Mouse (Mus musculus) ES-E14 (cell line): ENCODE results near the gene Snrnp25. TPM values are rescaled to one million over a fixed set of nuclear protein-coding genes. Genes with fewer than 3 reads are reported as not detected.
"Not testable (repeated sequence)": the region's sequence is repeated elsewhere in the genome, so short reads cannot be mapped to it uniquely, and the experiment has no call there.

ENCODE experiments used
- DNase-seq: peaks from one replicate; pipeline ENCODE4 v3.0.0-alpha.2; 2013; ENCODE audit warnings: low read depth, low spot score
- H3K27ac ChIP-seq: 2 replicates; pipeline ENCODE4 v1.5.1; 2012; ENCODE audit warnings: low read depth, mild to moderate bottlenecking, low read length, moderate library complexity, mixed read lengths; ENCODE audit not compliant: poor library complexity, insufficient read depth, severe bottlenecking
- H3K36me3 ChIP-seq: 2 replicates; pipeline ENCODE4 v1.6.1; 2012; ENCODE audit warnings: mild to moderate bottlenecking, low read length, moderate library complexity, mixed read lengths; ENCODE audit not compliant: control insufficient read depth, poor library complexity, insufficient read depth, severe bottlenecking
- H3K4me1 ChIP-seq, 2 experiments: fragments of 150-350 bp in 1 of 2; sonication (generic) in 1 of 2; 2 replicates each; pipeline ENCODE4 v1.6.1; 2012; ENCODE audit warnings: low read length in 2 of 2, mild to moderate bottlenecking in 1 of 2, mixed read lengths in 1 of 2; ENCODE audit not compliant: control insufficient read depth in 2 of 2, insufficient read depth in 2 of 2, poor library complexity in 1 of 2
- H3K4me3 ChIP-seq, 2 experiments: fragments of 150-350 bp in 1 of 2; sonication (generic) in 1 of 2; 2 replicates each; pipeline ENCODE4 v1.5.1; 2012; ENCODE audit warnings: low read length in 2 of 2, low read depth in 1 of 2, mild to moderate bottlenecking in 1 of 2, mixed read lengths in 1 of 2; ENCODE audit not compliant: insufficient read depth in 1 of 2, poor library complexity in 1 of 2, severe bottlenecking in 1 of 2
- H3K9ac ChIP-seq: 2 replicates; pipeline ENCODE4 v1.6.1; 2012; ENCODE audit warnings: low read depth, mild to moderate bottlenecking, low read length, mixed read lengths; ENCODE audit not compliant: poor library complexity, insufficient read depth, severe bottlenecking
- H3K9me3 ChIP-seq: fragments of 150-350 bp; sonication (generic); 2 replicates; pipeline ENCODE4 v1.6.1; 2012; ENCODE audit warnings: low read depth, mild to moderate bottlenecking, low read length; ENCODE audit not compliant: control insufficient read depth, insufficient read depth
- CHD2 ChIP-seq: IDR thresholded peaks from 2 replicates; pipeline ENCODE4 v1.6.1; 2014; ENCODE audit warnings: mild to moderate bottlenecking, low read depth, low read length, inconsistent platforms
- HCFC1 ChIP-seq: IDR thresholded peaks from 2 replicates; pipeline ENCODE4 v1.6.1; 2012; ENCODE audit warnings: low read length, inconsistent platforms, borderline replicate concordance; ENCODE audit not compliant: insufficient read depth
- MAFK ChIP-seq: IDR thresholded peaks from 2 replicates; pipeline ENCODE4 v1.6.1; 2014; ENCODE audit warnings: mild to moderate bottlenecking, low read depth, low read length, inconsistent platforms; ENCODE audit not compliant: insufficient read depth
- ZC3H11A ChIP-seq: IDR thresholded peaks from 2 replicates; pipeline ENCODE4 v1.6.1; 2012; ENCODE audit warnings: low read depth, mild to moderate bottlenecking, inconsistent platforms, low read length, borderline replicate concordance
- ZNF384 ChIP-seq: IDR thresholded peaks from 2 replicates; pipeline ENCODE4 v1.6.1; 2012; ENCODE audit warnings: low read depth, low read length, inconsistent platforms
- in situ Hi-C, 2 experiments: fragments of 600-800 bp; cut with MboI; formaldehyde crosslinking; loops; one replicate each; pipeline ENCODE4 v1.15.1; 2025; ENCODE audit warnings: low sequenced_read_pairs in 2 of 2, inconsistent platforms in 1 of 2; ENCODE audit not compliant: unreplicated experiment in 2 of 2
- total RNA-seq: library from RNA; depleted of rRNA; stranded (reverse); fragments of 300-350 nt; gene quantifications from 2 replicates; pipeline ENCODE4 v1.2.3, GENCODE M21; 2012

Gene Snrnp25
- total RNA-seq, 1 experiment, result 79.5 TPM

GRCm38 (mm10) chr11:32200075-32200601 lies 5.1 kb upstream of the Snrnp25 start, which contains the start of gene Il9r:
Gene Il9r, minus strand, starts transcription at chr11:32200279.
- TF ChIP-seq ZNF384, result no peak
- no peak for TF ChIP-seq MAFK
- TF ChIP-seq HCFC1, result no peak
- no peak for TF ChIP-seq ZC3H11A
- TF ChIP-seq CHD2, result no peak
- Histone ChIP-seq H3K9me3 (no peaks in the 10 kb centered on the region), H3K9ac (no peak within 1 kb of the TSS), H3K36me3 (no peaks in the 10 kb centered on the region), H3K4me1 (peaks cover 0 to 6% of the 10 kb centered on the region in 2 experiments; a peak in 1 of 4 replicates), H3K4me3 (no peak within 1 kb of the TSS), H3K27ac (no peak within 1 kb of the TSS)
- in situ Hi-C loops, result no loop called here
- DNase-seq, result no peak

GRCm38 (mm10) chr11:32200992-32201391 lies 4.2 kb upstream of the Snrnp25 start:
- not testable (repeated sequence) for H3K9me3 ChIP-seq, DNase-seq

GRCm38 (mm10) chr11:32201922-32202685 lies 3.1 kb upstream of the Snrnp25 start:
- no peak overlapping the region for H3K9ac ChIP-seq
- in situ Hi-C loops, result no loop called here
- H3K4me3 ChIP-seq, result no peak overlapping the region
- no peaks in the 10 kb centered on the region for H3K36me3 ChIP-seq
- H3K27ac ChIP-seq, result no peak overlapping the region
- DNase-seq, result no peak
- no peaks in the 10 kb centered on the region for H3K9me3 ChIP-seq
- H3K4me1 ChIP-seq, result peaks cover 0 to 6% of the 10 kb centered on the region in 2 experiments; a peak in 2 of 4 replicates
- no peak for TF ChIP-seq CHD2
- no peak for TF ChIP-seq ZC3H11A
- no peak for TF ChIP-seq MAFK
- no peak for TF ChIP-seq HCFC1
- TF ChIP-seq ZNF384, result no peak

More at GRCm38 (mm10) chr11:32200992-32201391, 4.2 kb upstream of the Snrnp25 start:
- H3K27ac ChIP-seq, H3K4me3 ChIP-seq, H3K36me3 ChIP-seq, H3K9ac ChIP-seq, H3K4me1 ChIP-seq, in situ Hi-C loops: not testable (repeated sequence)

- H3K36me3 ChIP-seq, result peaks cover 59% of the 10 kb centered on the region; the same call in 1 of the 2 replicates
- H3K4me1 ChIP-seq, result peaks cover 2 to 5% of the 10 kb centered on the region in 2 experiments; a peak in 2 of 4 replicates
- no peaks in the 10 kb centered on the region for H3K9me3 ChIP-seq
- DNase-seq, result no peak
- H3K4me3 ChIP-seq, result no peak overlapping the region
- no peak overlapping the region for H3K9ac ChIP-seq
- no peak overlapping the region for H3K27ac ChIP-seq
- in situ Hi-C loops, result no loop called here
- TF ChIP-seq ZNF384, result no peak
- TF ChIP-seq CHD2, result no peak
- TF ChIP-seq HCFC1, result no peak
- no peak for TF ChIP-seq MAFK
- TF ChIP-seq ZC3H11A, result no peak
Observed at GRCm38 (mm10) chr11:32210623-32211022, 5.4 kb downstream of the Snrnp25 start.
